Mouse (Mus musculus): Measurements from ENCODE around the gene Naaladl2.

- TF ChIP-seq CTCF (IDR thresholded peaks at IDR 0.05; ENCODE audit: low read depth, low read length), result no peak
- TF ChIP-seq POLR2A (IDR thresholded peaks at IDR 0.05; ENCODE audit: insufficient read depth, low read length), result no peak
These were observed 152.0 kb downstream of the Naaladl2 start for GRCm38 (mm10) chr3:24992078-24992477.
